Mouse (Mus musculus) limb, embryonic 10.5 days (tissue): ENCODE measurements around the gene Npcd. TPM values are rescaled to one million over a fixed set of nuclear protein-coding genes. Genes with fewer than 3 reads are reported as not detected.
A peak's percentile ranks its signal among the peaks of the same experiment; 100 is the strongest.

Experiments used
- DNase-seq: peaks from one replicate; pipeline ENCODE4 v3.0.0-alpha.2; 2017; ENCODE audit warnings: low spot score
- H3K27ac ChIP-seq: fragments of 300-500 bp; sonication (generic); 2 replicates; pipeline ENCODE4 v1.5.1; 2016; ENCODE audit warnings: mild to moderate bottlenecking
- H3K27me3 ChIP-seq: fragments of 300-500 bp; sonication (generic); 2 replicates; pipeline ENCODE4 v1.6.1; 2016; ENCODE audit warnings: low read depth, mild to moderate bottlenecking; ENCODE audit not compliant: poor library complexity, severe bottlenecking
- H3K36me3 ChIP-seq: fragments of 300-500 bp; sonication (generic); 2 replicates; pipeline ENCODE4 v1.6.1; 2016; ENCODE audit warnings: mild to moderate bottlenecking, moderate library complexity
- H3K4me1 ChIP-seq: fragments of 300-500 bp; sonication (generic); 2 replicates; pipeline ENCODE4 v1.6.1; 2016
- H3K4me3 ChIP-seq: fragments of 300-500 bp; sonication (generic); 2 replicates; pipeline ENCODE4 v1.5.1; 2016; ENCODE audit warnings: mild to moderate bottlenecking, moderate library complexity
- H3K9me3 ChIP-seq: fragments of 300-500 bp; sonication (generic); replicated peaks from 2 replicates; pipeline ENCODE4 v1.6.1; 2016; ENCODE audit warnings: mild to moderate bottlenecking
- WGBS: fragments of 180-500 bp; shearing (Covaris S2); methylation state at CpG from one replicate; pipeline ENCODE4 v1.1.7; 2016; 5-methylcytosine and 5-hydroxymethylcytosine counted together
- polyA plus RNA-seq: library from polyadenylated mRNA; unstranded; fragments of >200 nt; fragmentation: Nextera tagmentation; extraction: Ambion mirVana; gene quantifications from 2 replicates; pipeline ENCODE4 v1.2.1, GENCODE M21; 2016

Gene Npcd
- polyA plus RNA-seq, 1 experiment from 2014 or later: not detected

DNA sequence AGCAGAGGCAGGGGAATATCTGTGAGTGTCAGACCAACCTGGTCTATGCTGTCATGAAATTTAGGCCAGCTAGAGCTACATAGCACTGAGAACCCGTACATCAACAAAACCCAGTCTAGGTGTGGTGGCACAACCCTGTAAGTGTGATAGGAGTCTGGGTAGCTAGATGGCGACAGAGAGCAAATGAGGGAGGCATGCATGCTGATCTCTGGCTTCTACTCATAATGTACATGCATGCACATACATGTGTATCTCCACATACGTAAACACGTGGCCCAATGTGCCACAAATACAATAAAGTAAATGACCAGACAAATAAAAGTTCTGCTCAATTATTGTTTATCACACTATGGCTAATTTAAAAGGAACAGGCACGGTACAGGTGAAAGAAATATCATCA is 25.9 kb downstream of the Npcd start:
- Histone ChIP-seq H3K27ac (no peak overlapping the region), H3K27me3 (peaks cover 64% of the 10 kb centered on the region), H3K4me1 (peaks cover 14% of the 10 kb centered on the region), H3K4me3 (no peak overlapping the region), H3K9me3 (no peaks in the 10 kb centered on the region), H3K36me3 (no peaks in the 10 kb centered on the region)
- no peak for DNase-seq
- 42% methylated on average over 5 of the region's 5 CpGs for WGBS

DNA sequence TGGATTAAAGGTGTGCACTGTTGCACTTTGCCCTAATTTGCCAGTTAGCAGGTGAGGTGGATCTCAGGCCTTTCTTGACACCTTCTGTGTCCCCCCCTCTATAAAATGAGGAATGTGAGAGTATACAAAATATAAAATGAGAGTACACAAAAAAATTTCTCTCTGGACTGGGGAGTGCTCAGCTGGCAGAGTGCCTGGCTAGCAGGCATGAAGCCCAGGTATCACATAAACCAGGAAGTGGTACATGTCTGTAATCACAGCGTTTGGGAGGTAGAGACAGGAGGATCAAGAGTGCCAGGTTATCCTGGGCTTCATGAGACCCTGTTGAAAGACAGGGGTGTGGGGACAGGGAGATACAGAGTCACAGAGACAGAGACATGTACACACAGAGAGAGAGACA is 27.0 kb downstream of the Npcd start:
- Histone ChIP-seq H3K27ac (no peak overlapping the region), H3K9me3 (no peaks in the 10 kb centered on the region), H3K4me1 (peaks cover 14% of the 10 kb centered on the region), H3K4me3 (no peak overlapping the region), H3K27me3 (peaks cover 75% of the 10 kb centered on the region), H3K36me3 (no peaks in the 10 kb centered on the region)
- no peak for DNase-seq
- 63% methylated on average over 1 of the region's 1 CpGs for WGBS

DNA sequence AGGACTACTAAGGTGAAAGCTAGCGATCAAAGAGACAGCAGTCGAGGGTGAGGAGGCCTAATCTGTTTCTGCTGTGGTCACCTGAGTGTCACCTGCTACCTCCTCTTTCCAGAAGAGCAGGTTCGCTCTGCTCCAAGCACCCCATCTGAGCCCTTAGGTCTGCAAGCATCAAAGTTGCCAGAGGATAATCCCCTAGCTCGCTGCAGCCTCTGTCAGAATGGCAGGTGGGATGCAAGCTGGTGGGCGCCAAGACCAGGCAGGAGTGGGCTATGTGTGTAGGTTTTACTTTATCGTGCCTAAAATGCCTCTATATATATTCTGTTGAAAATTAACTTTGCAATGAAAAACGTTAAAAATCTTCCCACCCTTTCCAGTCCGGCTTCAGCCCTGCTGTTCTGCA is 28.8 kb downstream of the Npcd start:
- Histone ChIP-seq H3K27me3 (peaks cover 87% of the 10 kb centered on the region), H3K9me3 (no peaks in the 10 kb centered on the region), H3K4me1 (peaks cover 14% of the 10 kb centered on the region), H3K4me3 (peak overlapping the region; percentile 67; the same call in 1 of the 2 replicates), H3K27ac (no peak overlapping the region), H3K36me3 (no peaks in the 10 kb centered on the region)
- DNase-seq: no peak
- 25% methylated on average over 8 of the region's 8 CpGs for WGBS

DNA sequence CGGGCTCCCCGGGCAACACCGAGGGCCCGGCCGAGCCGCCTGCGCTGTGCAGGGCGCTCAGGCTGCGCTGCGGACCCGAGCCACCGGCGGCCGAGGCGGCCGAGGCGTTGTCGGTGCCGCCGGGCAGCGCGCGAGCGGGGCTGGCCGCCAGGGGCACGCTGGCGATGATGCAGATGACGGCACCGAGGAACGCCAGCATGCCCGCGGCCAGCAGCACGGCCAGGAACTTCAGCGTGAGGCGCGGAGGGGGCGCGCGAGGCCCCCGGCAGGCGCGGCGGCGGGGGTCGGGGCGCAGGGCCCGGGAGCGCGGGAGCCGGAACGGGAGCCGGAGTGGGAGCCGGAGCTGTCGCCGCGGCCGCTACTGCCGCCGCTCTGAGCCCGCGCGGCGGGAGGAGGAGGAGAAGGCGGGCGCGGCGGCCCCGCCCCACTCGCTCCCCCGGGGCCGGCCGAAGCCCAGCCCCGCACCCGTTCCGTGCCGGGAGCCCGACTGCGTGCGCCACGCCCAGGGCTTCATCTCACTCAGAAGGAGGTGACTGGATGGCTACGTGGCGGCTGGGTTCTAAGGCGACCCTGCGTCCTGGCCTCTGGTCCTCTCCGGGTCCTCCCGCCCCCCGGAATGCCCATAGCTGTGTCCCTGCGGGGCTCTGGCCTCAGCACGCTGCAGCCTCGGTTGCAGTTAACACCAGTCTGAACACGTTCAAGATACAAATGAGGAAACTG is 29.5 kb downstream of the Npcd start, which contains the start of gene Nptxr:
Nptxr (minus strand) TSS at position 415 of the 720 bp plus-strand sequence.
- Histone ChIP-seq H3K27ac (peak within 1 kb of the TSS; percentile 75), H3K4me3 (peak within 1 kb of the TSS; percentile 67), H3K36me3 (no peaks in the 10 kb centered on the region), H3K27me3 (peaks cover 90% of the 10 kb centered on the region), H3K4me1 (peaks cover 14% of the 10 kb centered on the region), H3K9me3 (no peaks in the 10 kb centered on the region)
- DNase-seq: peak; percentile 68
- under 1% methylated on average over 74 of the region's 91 CpGs for WGBS

DNA sequence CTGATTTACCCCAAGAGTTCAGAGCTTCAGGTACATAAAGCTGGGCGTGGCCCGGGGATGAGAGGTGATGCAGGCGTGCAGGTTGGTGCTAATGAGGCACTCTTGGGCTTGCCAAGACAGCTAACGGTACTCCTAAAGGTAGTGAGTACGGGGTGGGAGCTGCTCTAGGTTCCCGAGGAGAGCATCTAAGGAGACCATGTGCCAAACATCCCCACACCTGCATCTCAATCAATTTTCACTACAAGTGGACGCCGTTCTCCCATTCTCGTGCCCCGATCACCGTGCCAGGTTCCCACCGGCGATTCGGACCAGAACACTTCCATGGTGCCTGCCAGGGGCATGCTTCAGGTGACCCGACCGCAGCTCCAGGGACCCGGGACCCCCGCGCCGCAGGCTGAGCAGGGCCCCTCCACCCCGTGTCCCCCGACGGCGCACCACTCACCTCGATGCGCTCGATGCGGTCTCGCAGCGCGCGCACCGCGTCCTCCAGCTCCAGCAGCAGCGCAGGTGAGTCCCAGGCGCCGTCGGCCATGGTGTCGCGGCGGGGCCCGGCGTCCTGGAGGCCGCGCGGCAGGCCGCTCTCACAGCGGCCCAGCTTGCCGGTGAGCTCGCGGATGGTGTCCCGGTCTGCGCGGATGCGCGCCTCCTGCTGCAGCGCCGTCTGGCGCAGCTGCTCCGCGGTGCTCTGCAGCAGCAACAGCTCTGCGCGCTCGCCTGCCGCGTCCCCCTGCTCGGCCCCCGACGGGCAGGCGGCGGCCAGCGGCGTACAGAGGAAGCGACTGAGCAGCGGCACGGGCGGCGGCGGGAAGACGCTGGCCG is 30.3 kb downstream of the Npcd start:
- H3K27ac ChIP-seq: peak overlapping the region; percentile 75
- peak; percentile 49 for DNase-seq

DNA sequence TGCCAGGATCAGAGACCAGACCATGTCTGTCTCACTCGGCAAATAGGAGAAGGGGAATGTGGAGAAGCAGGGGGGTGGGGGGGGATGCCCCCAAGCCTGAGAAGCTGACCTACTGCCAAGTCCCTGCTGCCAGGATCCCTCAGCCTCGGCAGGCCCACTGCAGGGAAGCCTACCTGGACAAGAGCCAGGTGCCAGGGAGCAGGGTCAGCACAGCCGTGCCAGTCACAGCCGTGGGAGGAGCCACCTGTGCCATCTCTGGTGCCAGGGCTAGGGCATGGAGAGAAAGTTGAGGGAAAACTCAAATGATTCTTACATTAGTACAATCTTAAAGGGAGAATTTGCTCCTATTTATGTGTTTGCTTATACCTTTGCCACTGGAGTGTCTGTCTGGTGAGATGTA is 31.7 kb downstream of the Npcd start:
- H3K4me1 ChIP-seq: peaks cover 14% of the 10 kb centered on the region
- no peak overlapping the region for H3K27ac ChIP-seq
- no peaks in the 10 kb centered on the region for H3K9me3 ChIP-seq
- H3K36me3 ChIP-seq: no peaks in the 10 kb centered on the region
- WGBS: 69% methylated on average over 4 of the region's 4 CpGs
- peaks cover 73% of the 10 kb centered on the region for H3K27me3 ChIP-seq
- no peak for DNase-seq
- no peak overlapping the region for H3K4me3 ChIP-seq

More for the DNA sequence above, 30.3 kb downstream of the Npcd start:
- Histone ChIP-seq H3K27me3 (peaks cover 85% of the 10 kb centered on the region), H3K36me3 (no peaks in the 10 kb centered on the region), H3K9me3 (no peaks in the 10 kb centered on the region), H3K4me1 (peaks cover 14% of the 10 kb centered on the region), H3K4me3 (peak overlapping the region; percentile 67)
- 7% methylated on average over 71 of the region's 81 CpGs for WGBS

DNA sequence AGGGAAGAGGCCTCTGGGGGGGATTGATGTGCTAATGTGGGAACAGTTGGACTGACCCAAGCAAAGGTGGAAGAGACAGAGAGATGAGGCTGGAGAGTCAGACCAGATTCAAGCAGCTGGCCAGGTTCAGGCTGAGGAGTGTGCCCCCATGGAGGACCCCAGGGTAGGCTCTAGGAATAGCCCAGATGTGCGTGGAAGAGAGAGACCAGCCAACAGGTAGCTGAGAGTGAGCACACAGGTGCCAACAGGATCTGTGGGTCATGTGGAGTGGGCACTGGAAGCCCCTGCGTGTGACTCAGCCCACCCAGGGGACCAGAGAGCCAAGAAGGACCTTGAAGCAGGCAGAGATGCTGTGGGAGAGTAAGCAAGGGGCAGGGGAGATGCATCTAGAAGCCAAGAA is 32.4 kb downstream of the Npcd start:
- Histone ChIP-seq H3K27me3 (peaks cover 66% of the 10 kb centered on the region), H3K4me1 (peaks cover 14% of the 10 kb centered on the region), H3K9me3 (no peaks in the 10 kb centered on the region), H3K4me3 (no peak overlapping the region), H3K36me3 (no peaks in the 10 kb centered on the region), H3K27ac (no peak overlapping the region)
- no peak for DNase-seq
- WGBS: 71% methylated on average over 2 of the region's 2 CpGs

DNA sequence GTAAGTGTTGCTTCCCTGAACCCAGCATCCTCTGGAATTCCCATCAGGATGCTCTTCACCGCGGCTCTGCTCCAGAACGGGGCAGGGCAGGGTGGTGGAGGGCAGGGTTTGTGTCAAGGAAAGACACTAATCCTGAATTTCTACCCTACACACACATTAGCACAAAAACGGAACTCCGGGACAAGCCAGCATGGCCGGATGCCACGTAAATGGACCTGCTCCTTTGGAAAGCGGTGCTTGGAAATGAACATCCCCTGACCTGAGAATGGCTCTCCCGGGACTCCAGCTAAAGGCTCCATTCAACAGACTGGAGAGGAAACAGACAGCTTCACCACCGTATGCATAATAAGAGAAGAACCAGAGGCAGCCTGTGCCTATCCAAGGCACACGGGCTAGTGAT is 33.3 kb downstream of the Npcd start:
- WGBS: 64% methylated on average over 11 of the region's 11 CpGs
- no peak for DNase-seq
- Histone ChIP-seq H3K4me1 (peaks cover 14% of the 10 kb centered on the region), H3K9me3 (no peaks in the 10 kb centered on the region), H3K27me3 (peaks cover 57% of the 10 kb centered on the region), H3K36me3 (no peaks in the 10 kb centered on the region), H3K4me3 (no peak overlapping the region), H3K27ac (no peak overlapping the region)

DNA sequence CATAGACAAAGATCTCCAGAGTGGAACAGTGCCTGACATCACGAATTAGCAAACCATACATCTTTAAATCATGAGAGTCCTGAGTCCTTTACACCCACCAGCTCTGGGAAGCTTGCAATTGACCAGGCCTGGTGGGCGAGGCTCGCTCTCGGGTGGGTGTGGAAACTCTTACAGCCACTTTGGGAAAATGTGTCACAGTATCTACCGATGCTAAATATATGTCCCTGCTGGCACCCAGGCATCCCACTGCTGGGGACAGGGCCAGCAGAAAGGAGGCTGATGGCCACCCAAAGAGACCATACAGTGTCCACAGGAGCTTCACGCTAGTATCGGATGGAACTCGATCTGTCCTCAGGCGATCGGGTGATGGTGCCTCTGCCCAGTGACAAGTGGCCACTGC is 35.4 kb downstream of the Npcd start:
- H3K4me1 ChIP-seq: peaks cover 5% of the 10 kb centered on the region
- WGBS: 91% methylated on average over 10 of the region's 10 CpGs

DNA sequence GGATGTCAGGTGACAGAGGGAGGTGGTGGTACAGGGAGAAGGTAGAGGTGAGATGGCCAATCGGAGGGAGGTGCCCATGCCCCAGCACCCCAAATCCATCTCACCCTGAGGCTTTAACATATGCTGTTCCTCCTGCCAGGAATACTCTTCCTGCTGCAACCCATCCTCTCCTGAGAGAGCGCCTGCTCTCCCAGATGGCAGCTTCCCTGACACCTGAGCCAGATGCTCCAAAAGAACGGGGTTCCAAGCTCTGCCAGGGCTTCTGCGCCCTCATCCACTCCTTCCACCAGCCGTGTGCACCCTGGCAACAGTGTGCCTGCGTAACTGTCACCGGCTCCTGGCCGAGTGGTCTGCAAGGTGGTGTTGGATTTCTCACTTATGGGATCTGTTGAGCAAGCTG is 36.4 kb downstream of the Npcd start:
- peaks cover 51% of the 10 kb centered on the region for H3K27me3 ChIP-seq
- no peak overlapping the region for H3K4me3 ChIP-seq
- no peak overlapping the region for H3K27ac ChIP-seq
- 83% methylated on average over 8 of the region's 8 CpGs for WGBS
- no peaks in the 10 kb centered on the region for H3K9me3 ChIP-seq
- no peak for DNase-seq
- H3K36me3 ChIP-seq: no peaks in the 10 kb centered on the region
- peaks cover 5% of the 10 kb centered on the region; the same call in 1 of the 2 replicates for H3K4me1 ChIP-seq

More for the DNA sequence above, 35.4 kb downstream of the Npcd start:
- Histone ChIP-seq H3K27me3 (peaks cover 53% of the 10 kb centered on the region), H3K4me3 (no peak overlapping the region), H3K9me3 (no peaks in the 10 kb centered on the region), H3K36me3 (no peaks in the 10 kb centered on the region), H3K27ac (no peak overlapping the region)
- no peak for DNase-seq

DNA sequence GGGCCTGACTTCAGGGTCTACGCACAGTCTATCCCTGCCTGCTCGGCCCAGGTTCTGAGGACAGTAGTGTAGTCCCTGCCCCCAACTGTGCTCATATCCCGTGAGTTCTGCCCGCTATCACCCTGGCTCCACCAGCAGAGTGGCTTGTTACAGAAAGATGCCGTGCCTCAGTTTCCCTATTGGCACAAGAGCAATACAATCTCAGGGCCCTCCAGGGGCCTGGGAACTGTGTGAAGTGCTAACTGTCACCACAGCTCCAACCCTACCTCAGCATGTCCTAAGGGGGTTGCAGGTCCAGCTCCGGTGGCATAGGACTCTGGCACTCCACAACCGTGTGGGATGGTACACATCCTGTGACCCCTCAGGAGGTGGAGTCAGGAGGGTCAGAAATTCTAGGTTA is 36.9 kb downstream of the Npcd start:
- Histone ChIP-seq H3K4me3 (no peak overlapping the region), H3K27ac (no peak overlapping the region), H3K27me3 (peaks cover 51% of the 10 kb centered on the region), H3K4me1 (peaks cover 9% of the 10 kb centered on the region; the same call in 1 of the 2 replicates), H3K36me3 (no peaks in the 10 kb centered on the region), H3K9me3 (no peaks in the 10 kb centered on the region)
- 86% methylated on average over 7 of the region's 7 CpGs for WGBS
- no peak for DNase-seq

DNA sequence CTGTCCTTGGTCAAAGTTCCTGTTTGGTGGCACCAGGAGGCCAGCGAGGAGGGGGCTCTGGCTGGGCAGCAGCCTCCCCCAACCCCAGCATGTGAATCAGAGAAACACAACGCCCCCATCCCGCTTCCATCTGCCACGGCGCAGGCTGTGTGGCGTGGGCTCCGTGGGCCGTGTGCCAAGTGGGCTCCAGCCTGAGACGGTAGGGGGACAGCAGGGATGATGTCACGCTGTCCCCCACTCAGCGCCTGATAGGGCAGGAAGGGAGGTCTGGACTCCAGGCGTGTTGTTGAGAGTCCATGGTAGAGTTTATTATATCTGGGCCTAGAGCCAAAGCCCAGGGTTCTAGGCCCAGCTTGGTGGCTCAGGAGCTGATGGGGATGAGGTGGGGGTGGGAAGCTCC is 37.8 kb downstream of the Npcd start:
- peaks cover 9% of the 10 kb centered on the region; the same call in 1 of the 2 replicates for H3K4me1 ChIP-seq
- no peak overlapping the region for H3K27ac ChIP-seq
- no peaks in the 10 kb centered on the region for H3K36me3 ChIP-seq
- 92% methylated on average over 12 of the region's 12 CpGs for WGBS
- H3K9me3 ChIP-seq: no peaks in the 10 kb centered on the region
- DNase-seq: no peak
- H3K27me3 ChIP-seq: peaks cover 51% of the 10 kb centered on the region
- no peak overlapping the region for H3K4me3 ChIP-seq

DNA sequence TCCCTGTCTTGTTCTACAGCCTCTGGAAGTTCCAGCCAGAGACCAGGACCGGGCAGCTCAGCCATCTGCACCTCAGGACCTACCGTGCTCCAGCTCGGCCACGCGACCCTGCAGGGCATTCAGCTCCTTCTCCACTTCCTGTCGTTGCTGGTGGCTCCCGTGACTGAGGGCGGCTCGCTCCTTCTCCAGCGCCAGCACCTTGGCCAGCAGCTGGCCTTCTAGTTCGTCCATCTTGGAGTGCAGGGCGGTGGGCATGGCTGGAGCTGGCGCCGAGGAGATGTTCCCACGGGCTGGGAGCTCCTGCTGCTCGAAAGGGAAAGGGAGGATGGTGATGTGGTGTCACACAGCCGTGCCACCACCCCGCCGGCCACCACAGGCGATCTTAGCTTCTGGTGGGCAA is 39.9 kb downstream of the Npcd start:
- H3K27me3 ChIP-seq: peaks cover 52% of the 10 kb centered on the region
- DNase-seq: peak; percentile 56
- no peaks in the 10 kb centered on the region for H3K9me3 ChIP-seq
- peaks cover 9% of the 10 kb centered on the region; the same call in 1 of the 2 replicates for H3K4me1 ChIP-seq
- H3K4me3 ChIP-seq: no peak overlapping the region
- H3K36me3 ChIP-seq: no peaks in the 10 kb centered on the region
- H3K27ac ChIP-seq: no peak overlapping the region
- 26% methylated on average over 20 of the region's 20 CpGs for WGBS
